Mouse (Mus musculus): ENCODE results near the gene Thbs4.

DNA sequence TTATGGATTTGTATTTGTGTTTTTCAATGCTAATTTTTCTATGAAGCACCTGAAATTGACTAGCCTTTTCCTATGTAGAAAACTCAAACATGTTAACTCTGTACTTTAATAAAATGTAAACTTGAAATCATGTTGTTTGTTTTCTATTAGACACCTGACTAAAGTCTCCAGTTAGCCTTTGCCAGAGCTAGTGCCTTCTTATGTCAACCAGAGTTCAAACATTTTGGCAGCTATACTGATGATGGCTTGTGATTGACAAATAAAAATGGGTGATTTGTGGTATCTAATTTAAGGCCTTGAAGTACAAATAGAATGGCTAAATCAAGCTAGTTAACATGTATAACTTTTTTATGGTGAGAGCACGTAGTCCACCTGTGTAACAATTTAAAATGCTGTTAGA, 82.8 kb downstream of the Thbs4 start:
- TF ChIP-seq CTCF (conservative IDR thresholded peaks at IDR 0.05; ENCODE audit: low read length) (no peak), NANOG (IDR thresholded peaks at IDR 0.05; ENCODE audit: borderline replicate concordance, low read length) (no peak)

Measured in E14TG2a.4 (cell line).